Mouse (Mus musculus): ENCODE results near the gene C8a.

Gene C8a

GRCm38 (mm10) chr4:104843546-104843945 lies 32.7 kb downstream of the C8a start:
- no peak for DNase-seq (ENCODE audit: extremely low read depth, low read depth)

- no peak for DNase-seq (ENCODE audit: extremely low read depth, low read depth)
These were observed 34.0 kb downstream of the C8a start for GRCm38 (mm10) chr4:104842204-104842603.

DNA sequence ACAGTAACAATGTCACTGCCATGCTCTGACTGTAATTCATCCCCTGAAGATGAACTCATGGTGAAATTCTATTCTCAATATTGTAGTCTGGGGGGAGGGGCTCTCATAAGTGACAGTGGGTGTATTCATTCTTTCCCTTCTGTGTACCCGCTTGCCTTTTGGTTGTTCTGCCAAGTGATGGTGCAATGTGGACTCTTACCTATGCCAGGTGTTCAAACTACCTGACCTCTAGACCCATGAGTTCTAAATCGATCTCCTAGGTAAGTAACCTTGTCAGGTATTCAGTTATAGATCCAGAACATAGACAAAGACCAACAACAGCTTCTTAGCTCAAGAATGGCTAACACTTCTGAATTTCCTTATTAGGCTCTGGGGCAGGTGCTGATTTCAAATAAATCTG lies 37.9 kb downstream of the C8a start:
- DNase-seq (ENCODE audit: extremely low read depth, low read depth) = no peak

DNA sequence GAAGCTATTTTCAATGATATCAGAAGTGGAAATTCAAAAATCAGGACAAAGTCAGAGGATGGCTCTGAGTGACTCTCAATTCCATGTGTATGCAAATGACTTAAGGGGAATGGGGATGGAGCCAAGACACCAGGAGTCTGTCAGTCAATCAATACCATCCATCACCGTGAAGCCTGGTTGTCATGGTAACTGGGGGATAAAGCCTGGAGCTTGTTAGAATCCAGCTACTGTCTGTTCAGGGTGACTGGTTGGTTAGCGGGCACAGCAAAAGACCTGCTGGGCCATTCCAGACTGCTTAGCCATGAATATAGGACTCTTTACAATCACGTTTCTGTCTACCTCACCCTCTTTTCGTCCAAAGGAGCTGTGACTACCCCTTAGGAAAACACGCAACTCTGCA lies 41.1 kb downstream of the C8a start:
- no peak for DNase-seq (ENCODE audit: extremely low read depth, low read depth)

DNA sequence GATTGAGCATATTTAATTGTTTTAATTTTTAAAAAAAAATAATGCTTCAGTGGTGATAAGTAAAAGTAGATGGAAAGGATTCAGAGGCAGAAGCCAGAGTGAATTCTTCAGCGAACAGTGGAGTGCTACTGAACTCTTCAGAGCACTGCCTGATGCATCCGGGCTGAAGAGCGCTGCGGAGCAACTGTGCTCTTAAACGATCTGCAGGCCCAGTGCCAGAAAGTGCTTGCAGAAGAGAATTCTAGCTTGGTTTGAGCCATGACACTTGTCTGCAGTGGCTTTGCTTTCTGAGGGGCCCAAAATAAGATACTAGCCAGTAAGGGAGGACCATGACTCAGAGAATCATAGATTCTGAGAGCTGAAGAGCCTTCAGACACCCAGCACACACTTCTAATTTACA lies 47.3 kb downstream of the C8a start:
- DNase-seq (ENCODE audit: extremely low read depth, low read depth) = no peak

DNA sequence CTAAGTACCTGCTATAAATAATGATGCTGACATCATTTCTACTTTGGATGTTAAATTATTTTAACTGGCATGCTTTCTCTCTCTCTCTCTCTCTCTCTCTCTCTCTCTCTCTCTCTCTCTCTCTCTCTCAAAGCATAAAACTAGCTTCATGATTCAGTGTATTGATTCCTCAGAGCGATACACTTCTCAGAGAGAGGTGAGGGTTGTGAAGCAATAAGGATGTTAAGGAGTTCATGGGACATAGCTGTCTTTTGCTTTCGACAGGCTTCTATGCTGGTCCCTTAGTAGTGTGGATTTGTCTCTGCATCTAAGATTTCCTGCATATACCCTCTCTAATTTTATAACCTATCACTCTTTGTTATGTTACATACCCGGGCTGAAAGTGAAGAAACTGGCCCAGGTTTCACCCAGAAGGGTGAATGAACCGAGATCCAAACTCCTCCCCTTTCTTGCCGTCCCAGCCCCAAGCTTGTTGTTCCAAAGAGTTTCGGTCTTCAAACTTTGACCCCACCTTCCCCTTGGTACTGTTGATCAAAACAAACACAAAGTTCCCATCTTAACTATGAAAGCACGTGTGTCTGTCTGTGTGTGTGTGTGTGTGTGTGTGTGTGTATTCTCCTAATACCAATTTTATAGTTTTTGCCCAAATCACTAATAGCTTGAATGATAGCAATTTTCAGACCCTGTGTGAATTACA lies 51.7 kb downstream of the C8a start:
- DNase-seq (ENCODE audit: extremely low read depth, low read depth) = no peak

DNA sequence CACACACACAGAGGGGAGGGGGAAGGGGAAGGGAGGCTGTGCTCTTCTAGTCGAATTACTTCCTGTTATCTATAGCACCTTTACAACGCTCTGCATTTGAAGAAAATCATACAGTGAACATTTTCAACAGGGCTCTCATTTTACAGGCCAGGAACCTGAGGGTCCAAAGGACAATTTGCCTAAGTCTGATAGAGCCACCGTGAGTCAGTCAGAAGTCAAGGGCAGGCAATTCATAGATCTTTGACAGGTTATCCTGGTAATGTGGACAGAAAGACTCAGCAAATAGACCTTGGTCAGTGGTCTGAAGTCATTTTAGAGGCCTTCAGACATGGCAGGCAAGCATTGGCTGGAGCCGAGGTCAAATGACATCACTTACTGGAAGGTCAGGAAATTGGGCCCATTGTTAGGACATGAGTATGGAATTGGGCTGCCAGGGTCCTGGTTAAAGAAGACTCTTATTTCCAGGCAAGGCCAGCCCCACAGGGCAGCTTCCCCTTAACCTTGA lies 52.5 kb downstream of the C8a start:
- DNase-seq (ENCODE audit: extremely low read depth, low read depth) = no peak

DNA sequence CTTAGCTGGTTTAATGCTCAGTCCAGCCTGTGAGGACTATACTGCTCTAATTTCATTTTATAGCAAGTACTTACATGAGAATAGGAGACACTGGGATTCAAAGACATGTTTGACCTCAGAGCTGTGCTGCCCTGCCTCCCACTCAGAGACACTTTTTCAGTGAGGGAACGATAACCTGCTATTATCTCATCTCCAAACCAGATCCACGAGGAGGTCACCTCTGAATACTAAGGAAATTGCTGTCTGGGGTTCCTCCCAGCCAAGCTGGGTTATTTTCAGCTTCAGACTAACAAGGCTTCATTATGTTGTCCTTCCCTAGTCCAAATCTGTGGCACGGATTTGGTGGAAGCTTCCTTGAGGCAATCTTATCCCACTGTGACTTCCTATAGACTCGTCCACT lies 56.3 kb downstream of the C8a start:
- DNase-seq (ENCODE audit: extremely low read depth, low read depth) = no peak

DNA sequence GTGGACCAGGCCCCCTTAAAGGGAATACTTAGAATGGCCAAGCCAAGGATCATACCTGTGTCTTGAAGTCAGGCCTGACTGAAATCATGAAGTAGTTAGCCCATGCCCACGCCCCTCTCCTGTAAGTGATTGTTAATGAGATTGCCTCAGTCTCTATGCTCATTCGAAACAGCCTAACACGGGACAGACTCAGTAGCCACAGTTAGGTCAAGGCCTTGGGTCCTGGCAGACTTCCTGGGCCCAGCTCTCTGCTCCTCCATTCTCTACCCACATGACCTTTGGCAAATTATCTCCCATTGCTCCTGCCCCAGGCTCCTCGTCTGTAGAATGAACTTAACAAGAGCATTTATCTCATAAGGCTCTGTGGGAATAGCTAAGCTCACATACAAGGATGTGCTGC lies 57.2 kb downstream of the C8a start:
- no peak for DNase-seq (ENCODE audit: extremely low read depth, low read depth)

DNA sequence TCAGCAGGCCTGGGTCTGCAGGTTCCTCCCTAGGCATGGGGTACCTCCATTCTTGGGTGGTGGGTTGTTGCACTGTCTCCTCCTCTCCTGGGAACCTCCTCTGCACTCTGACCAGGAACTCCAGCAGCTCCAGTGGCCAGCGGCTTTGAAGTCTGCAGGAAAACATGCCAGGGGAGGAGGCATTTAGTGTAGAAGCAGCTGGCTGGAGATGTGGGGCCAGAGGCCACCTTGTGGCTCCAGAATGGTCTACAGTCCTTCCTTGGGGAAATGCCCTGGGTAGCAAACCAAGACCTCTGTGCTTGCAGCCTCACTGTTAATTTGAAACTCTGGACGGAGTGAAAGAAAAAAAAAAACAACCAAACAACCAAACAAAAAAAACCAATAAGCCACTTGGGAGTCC lies 58.7 kb downstream of the C8a start:
- no peak for DNase-seq (ENCODE audit: extremely low read depth, low read depth)

DNA sequence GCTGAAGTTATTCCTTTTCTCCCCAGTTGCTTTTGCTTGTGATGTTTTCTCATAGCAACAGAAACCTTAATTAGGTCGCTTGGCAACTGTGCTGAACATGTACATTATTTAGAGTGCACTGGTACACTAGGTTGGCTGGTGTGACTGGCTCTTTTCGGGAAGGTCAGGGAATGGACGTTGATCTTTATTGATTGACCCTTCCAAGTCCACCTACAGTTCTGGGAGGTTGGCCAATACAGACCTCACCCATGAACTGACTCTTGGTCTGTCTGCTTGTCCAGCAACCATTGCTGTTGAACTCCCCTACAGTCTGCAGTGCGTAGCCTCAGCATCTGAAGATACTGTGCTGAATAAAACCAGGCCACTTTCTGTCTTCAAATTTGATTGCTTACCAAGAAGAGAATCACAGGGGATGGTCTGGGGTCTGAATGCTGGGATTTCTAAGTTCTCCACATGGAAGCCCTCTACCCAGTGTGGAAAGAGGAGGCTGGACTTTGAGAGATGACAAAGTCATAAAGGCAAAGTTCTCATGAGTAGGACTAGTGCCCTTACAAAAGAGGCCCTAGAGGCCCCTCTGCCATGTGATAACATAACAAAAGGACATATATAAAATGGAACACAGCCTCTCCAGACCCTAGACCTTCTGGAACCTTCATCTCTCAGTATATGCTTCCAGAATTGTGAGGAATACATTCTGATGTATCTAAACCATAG lies 59.5 kb downstream of the C8a start:
- no peak for DNase-seq (ENCODE audit: extremely low read depth, low read depth)

- no peak for DNase-seq (ENCODE audit: extremely low read depth, low read depth)
These were observed 62.6 kb downstream of the C8a start for GRCm38 (mm10) chr4:104813617-104814016.

- DNase-seq (ENCODE audit: extremely low read depth, low read depth) = no peak
These were observed 65.4 kb downstream of the C8a start for GRCm38 (mm10) chr4:104810710-104811286.

- no peak for DNase-seq (ENCODE audit: extremely low read depth, low read depth)
These were observed 70.6 kb downstream of the C8a start for GRCm38 (mm10) chr4:104805414-104806257.

DNA sequence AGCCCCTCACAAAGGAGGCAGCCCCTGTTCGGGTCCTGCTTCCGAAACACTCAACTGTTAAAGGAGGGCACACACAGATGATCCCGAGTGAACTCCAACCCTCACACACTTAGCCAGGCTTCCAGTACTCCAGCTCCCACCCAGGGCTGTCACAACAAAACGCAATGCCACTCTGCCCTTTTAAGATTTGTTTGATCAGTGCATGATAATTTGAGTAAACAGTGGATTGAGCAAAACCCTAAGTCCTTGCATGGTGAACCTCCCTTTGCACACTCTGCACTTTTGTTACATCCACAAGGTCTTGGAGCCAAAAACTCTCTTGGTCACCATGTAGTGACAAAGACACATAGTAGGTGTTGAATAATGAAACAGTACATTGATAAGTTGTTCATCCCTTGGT lies 72.1 kb downstream of the C8a start:
- no peak for DNase-seq (ENCODE audit: extremely low read depth, low read depth)

GRCm38 (mm10) chr4:104801625-104802024 lies 74.6 kb downstream of the C8a start:
- no peak for DNase-seq (ENCODE audit: extremely low read depth, low read depth)

GRCm38 (mm10) chr4:104798951-104799350 lies 77.2 kb downstream of the C8a start:
- no peak for DNase-seq (ENCODE audit: extremely low read depth, low read depth)

- DNase-seq (ENCODE audit: extremely low read depth, low read depth) = no peak
These were observed 84.1 kb downstream of the C8a start for GRCm38 (mm10) chr4:104792111-104792510.

- no peak for DNase-seq (ENCODE audit: extremely low read depth, low read depth)
These were observed 93.9 kb downstream of the C8a start for GRCm38 (mm10) chr4:104782346-104782745.

GRCm38 (mm10) chr4:104781441-104781840 lies 94.8 kb downstream of the C8a start:
- no peak for DNase-seq (ENCODE audit: extremely low read depth, low read depth)

- no peak for DNase-seq (ENCODE audit: extremely low read depth, low read depth)
These were observed 96.7 kb downstream of the C8a start for GRCm38 (mm10) chr4:104779460-104779859.

DNA sequence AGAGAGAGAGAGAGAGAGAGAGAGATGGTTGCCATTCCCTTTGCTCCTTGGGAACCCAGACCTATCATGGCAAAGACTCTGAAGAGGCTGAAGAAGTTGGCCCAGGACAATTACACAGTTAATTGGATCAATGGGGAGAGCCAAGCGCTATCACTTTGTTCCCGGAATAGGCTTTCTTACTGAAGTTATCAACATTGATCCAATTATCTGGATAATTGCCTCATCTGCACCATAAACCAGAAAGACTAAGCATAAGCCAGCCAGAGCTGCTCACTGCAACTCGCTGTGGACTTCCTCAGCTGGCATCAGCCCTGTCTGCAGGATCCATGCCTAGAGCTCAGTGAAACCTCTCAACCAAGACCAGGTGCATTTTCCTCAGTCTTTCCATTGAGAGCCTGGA lies 100.6 kb downstream of the C8a start:
- no peak for DNase-seq (ENCODE audit: extremely low read depth, low read depth)
